Mouse (Mus musculus) small intestine, adult 2 months (tissue): ENCODE results near the gene Sult4a1. TPM values are rescaled to one million over a fixed set of nuclear protein-coding genes. Genes with fewer than 3 reads are reported as not detected.

ENCODE experiments used
- H3K27ac ChIP-seq: fragments of 200-500 bp; 2 replicates; pipeline ENCODE4 v1.5.1; 2012; ENCODE audit warnings: low read depth, low read length, control low read depth, inconsistent platforms; ENCODE audit not compliant: insufficient read depth
- H3K27me3 ChIP-seq: fragments of 200-500 bp; 2 replicates; pipeline ENCODE4 v1.6.1; 2012; ENCODE audit warnings: mild to moderate bottlenecking, moderate library complexity, low read length, inconsistent platforms; ENCODE audit not compliant: control insufficient read depth, insufficient read depth
- H3K36me3 ChIP-seq: fragments of 200-500 bp; 2 replicates; pipeline ENCODE4 v1.6.1; 2012; ENCODE audit warnings: mild to moderate bottlenecking, low read length, control low read depth, inconsistent platforms; ENCODE audit not compliant: control insufficient read depth, insufficient read depth
- H3K4me1 ChIP-seq: fragments of 200-500 bp; 2 replicates; pipeline ENCODE4 v1.6.1; 2012; ENCODE audit warnings: low read length, inconsistent platforms, mixed read lengths; ENCODE audit not compliant: control insufficient read depth, insufficient read depth, insufficient read length
- H3K4me3 ChIP-seq: fragments of 200-500 bp; 2 replicates; pipeline ENCODE4 v1.5.1; 2012; ENCODE audit warnings: low read depth, mild to moderate bottlenecking, control low read depth, inconsistent platforms, low read length, moderate library complexity
- CTCF ChIP-seq: fragments of 200-500 bp; IDR thresholded peaks from 2 replicates; pipeline ENCODE4 v1.5.1; 2012; ENCODE audit warnings: low read depth, mild to moderate bottlenecking, control low read depth, inconsistent platforms, low read length, moderate library complexity, mixed read lengths; ENCODE audit not compliant: insufficient replicate concordance, insufficient read length; ENCODE audit errors: extremely low read depth
- POLR2A ChIP-seq: fragments of 200-500 bp; IDR thresholded peaks from 2 replicates; pipeline ENCODE4 v1.6.1; 2012; ENCODE audit warnings: low read depth, mild to moderate bottlenecking, control low read depth, inconsistent platforms, low read length, moderate library complexity
- WGBS: fragments of 180-500 bp; shearing (Covaris S2); methylation state at CpG from one replicate; pipeline ENCODE4 v1.1.7; 2018; 5-methylcytosine and 5-hydroxymethylcytosine counted together
- polyA plus RNA-seq: library from polyadenylated mRNA; depleted of rRNA; stranded (reverse); fragments of >200 nt; gene quantifications from 2 replicates; pipeline ENCODE4 v1.2.3, GENCODE M21; 2012

Sult4a1 gene
- polyA plus RNA-seq, 1 experiment: 1.6 TPM

GRCm38 (mm10) chr15:84094921-84095320 lies 10.6 kb downstream of the Sult4a1 start:
- Histone ChIP-seq H3K27ac (no peak overlapping the region), H3K36me3 (no peaks in the 10 kb centered on the region), H3K4me1 (no peaks in the 10 kb centered on the region), H3K4me3 (no peak overlapping the region), H3K27me3 (no peaks in the 10 kb centered on the region)
- 54% methylated on average over 7 of the region's 7 CpGs for WGBS
- no peak for TF ChIP-seq POLR2A

GRCm38 (mm10) chr15:84086775-84087174 lies 18.8 kb downstream of the Sult4a1 start:
- WGBS: 26% methylated on average over 9 of the region's 9 CpGs
- Histone ChIP-seq H3K27ac (no peak overlapping the region), H3K4me3 (no peak overlapping the region), H3K4me1 (no peaks in the 10 kb centered on the region), H3K36me3 (no peaks in the 10 kb centered on the region), H3K27me3 (no peaks in the 10 kb centered on the region)
- no peak for TF ChIP-seq POLR2A
- TF ChIP-seq CTCF: no peak

GRCm38 (mm10) chr15:84086364-84086763 lies 19.2 kb downstream of the Sult4a1 start:
- Histone ChIP-seq H3K4me3 (no peak overlapping the region), H3K36me3 (no peaks in the 10 kb centered on the region), H3K27me3 (no peaks in the 10 kb centered on the region), H3K27ac (no peak overlapping the region), H3K4me1 (no peaks in the 10 kb centered on the region)
- TF ChIP-seq CTCF (no peak), POLR2A (no peak)
- 22% methylated on average over 12 of the region's 12 CpGs for WGBS

- TF ChIP-seq POLR2A (no peak), CTCF (no peak)
- H3K4me3 ChIP-seq: no peak overlapping the region
- H3K27me3 ChIP-seq: no peaks in the 10 kb centered on the region
- H3K36me3 ChIP-seq: no peaks in the 10 kb centered on the region
- no peak overlapping the region for H3K27ac ChIP-seq
- no peaks in the 10 kb centered on the region for H3K4me1 ChIP-seq
- WGBS: 40% methylated on average over 7 of the region's 7 CpGs
Measured at GRCm38 (mm10) chr15:84080069-84080468, 25.5 kb downstream of the Sult4a1 start.

GRCm38 (mm10) chr15:84079519-84079918 lies 26.0 kb downstream of the Sult4a1 start:
- Histone ChIP-seq H3K27me3 (peaks cover 3% of the 10 kb centered on the region; the same call in 1 of the 2 replicates), H3K4me3 (no peak overlapping the region), H3K27ac (no peak overlapping the region), H3K36me3 (no peaks in the 10 kb centered on the region), H3K4me1 (no peaks in the 10 kb centered on the region)
- WGBS: 96% methylated on average over 2 of the region's 2 CpGs
- no peak for TF ChIP-seq CTCF
- TF ChIP-seq POLR2A: no peak

GRCm38 (mm10) chr15:84078667-84079066 lies 26.9 kb downstream of the Sult4a1 start:
- H3K36me3 ChIP-seq: no peaks in the 10 kb centered on the region
- WGBS: 69% methylated on average over 13 of the region's 13 CpGs
- H3K4me1 ChIP-seq: no peaks in the 10 kb centered on the region
- H3K27me3 ChIP-seq: peaks cover 7% of the 10 kb centered on the region; the same call in 1 of the 2 replicates
- no peak overlapping the region for H3K4me3 ChIP-seq
- H3K27ac ChIP-seq: no peak overlapping the region
- TF ChIP-seq POLR2A (no peak), CTCF (no peak)

- Histone ChIP-seq H3K4me1 (no peaks in the 10 kb centered on the region), H3K36me3 (no peaks in the 10 kb centered on the region), H3K27ac (no peak overlapping the region), H3K27me3 (peaks cover 7% of the 10 kb centered on the region; the same call in 1 of the 2 replicates), H3K4me3 (no peak overlapping the region)
- no peak for TF ChIP-seq CTCF
- no peak for TF ChIP-seq POLR2A
- 68% methylated on average over 17 of the region's 17 CpGs for WGBS
Measured at GRCm38 (mm10) chr15:84077151-84077550, 28.4 kb downstream of the Sult4a1 start.
